Mouse (Mus musculus): ENCODE measurements around the gene Muc16. TPM values are rescaled to one million over a fixed set of nuclear protein-coding genes. Genes with fewer than 3 reads are reported as not detected.

The Muc16 gene
- under 1 TPM; 0.39 to 0.68 TPM for total RNA-seq (2023)

GRCm38 (mm10) chr9:18674480-18675154, at the start of gene Muc16:
Gene Muc16 (minus strand): TSS chr9:18674530.

GRCm38 (mm10) chr9:18478168-18478567, 196.2 kb downstream of the Muc16 start, which contains the start of the genes Zfp558 and Mbd3l1:
Gene Zfp558 (minus strand): TSS chr9:18478268.
Gene Mbd3l1 (plus strand): TSS chr9:18478359.

Other genes starting within 250 kb of the Muc16 start
- gene Mbd3l2, start 243.9 kb downstream of the Muc16 start, total RNA-seq (2023), result not detected
- under 1 TPM in 1 of 2 experiments, not detected in 1; 0.76 TPM for gene Zfp558, start 196.3 kb downstream of the Muc16 start, total RNA-seq (2023)
- not detected for gene Mbd3l1, start 196.2 kb downstream of the Muc16 start, total RNA-seq (2023)
- not detected for gene Olfr24, start 89.5 kb upstream of the Muc16 start, total RNA-seq (2023)
- not detected for gene Olfr828, start 145.0 kb upstream of the Muc16 start, total RNA-seq (2023)
- gene Olfr829, start 180.4 kb upstream of the Muc16 start, total RNA-seq (2023), result not detected
- gene Olfr830, start 200.2 kb upstream of the Muc16 start, total RNA-seq (2023), result not detected